Mouse (Mus musculus) colon, adult 2 months (tissue): ENCODE results near the gene Herpud1. TPM values are rescaled to one million over a fixed set of nuclear protein-coding genes. Genes with fewer than 3 reads are reported as not detected.

Source experiments
- polyA plus RNA-seq: library from polyadenylated mRNA; depleted of rRNA; stranded (reverse); fragments of >200 nt; gene quantifications from 2 replicates; pipeline ENCODE4 v1.2.3, GENCODE M21; 2012; rRNA removed

Gene Herpud1
- polyA plus RNA-seq: 337 and 422 TPM in 2 replicates

DNA sequence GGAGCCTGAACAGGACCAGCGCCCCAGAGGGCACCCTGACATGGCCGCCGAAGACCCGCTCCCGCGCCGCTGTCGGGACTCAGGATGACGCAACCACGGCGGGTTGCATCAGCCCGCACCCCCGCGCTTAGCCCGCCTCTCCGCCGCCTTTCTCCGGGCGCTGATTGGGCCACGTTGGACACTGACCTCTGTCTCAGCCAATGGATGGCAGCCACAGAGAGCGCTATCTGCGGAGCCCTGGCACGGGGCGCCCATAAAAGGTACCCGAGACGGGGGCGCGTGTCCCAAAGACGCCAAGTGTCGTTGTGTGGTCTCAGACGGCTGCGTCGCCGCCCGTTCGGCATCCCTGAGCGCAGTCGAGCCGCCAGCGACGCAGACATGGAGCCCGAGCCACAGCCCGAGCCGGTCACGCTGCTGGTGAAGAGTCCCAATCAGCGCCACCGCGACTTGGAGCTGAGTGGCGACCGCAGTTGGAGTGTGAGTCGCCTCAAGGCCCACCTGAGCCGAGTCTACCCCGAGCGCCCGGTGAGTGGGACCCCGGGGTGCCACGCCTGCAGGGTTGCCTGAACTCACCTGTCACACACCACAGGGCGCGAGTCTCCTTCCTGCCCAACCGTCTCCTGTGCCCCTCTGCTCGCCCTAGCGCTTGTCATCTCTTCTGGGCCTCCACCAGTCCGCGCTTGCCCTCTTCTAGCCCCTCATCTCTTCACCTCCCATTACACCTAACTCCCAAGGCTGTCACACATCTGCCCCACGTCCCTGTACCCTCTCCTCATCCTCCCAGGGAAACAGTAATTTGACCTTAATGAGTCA, at the start of gene Herpud1:
Herpud1 (plus strand) TSS at position 225 of the 813 bp plus-strand sequence.

DNA sequence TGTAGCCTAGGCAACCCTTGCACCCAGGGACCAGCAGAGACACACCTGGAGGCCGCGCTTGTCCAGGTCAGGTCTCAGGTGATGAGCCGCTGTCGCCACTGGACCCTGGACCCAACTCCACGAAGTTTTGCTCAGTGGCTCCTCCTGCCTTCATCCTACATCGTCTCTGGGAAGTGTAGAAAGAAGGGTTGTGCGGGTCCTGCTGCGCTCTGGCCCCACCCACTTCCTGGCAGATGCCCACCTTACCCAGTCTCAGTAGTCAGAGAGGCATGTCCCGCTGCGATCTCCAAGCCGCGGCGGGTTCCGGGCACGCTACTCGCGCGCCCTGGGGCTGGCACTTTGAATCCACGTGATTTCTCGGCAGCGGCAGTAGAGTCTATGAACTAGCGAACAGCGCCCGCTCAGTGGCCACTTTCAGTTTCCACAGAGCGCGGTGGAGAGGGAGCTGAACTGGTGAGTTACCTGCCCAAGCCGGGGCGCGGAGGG, 47.8 kb downstream of the Herpud1 start, which contains the start of gene Nlrc5:
Nlrc5 (plus strand) TSS at position 376 of the 486 bp plus-strand sequence.

Other genes with a start within 250 kb of the Herpud1 start
- gene Mt4, start 249.2 kb upstream of the Herpud1 start, polyA plus RNA-seq: 0.80 TPM in 1 of 2 replicates, not detected in the other
- gene Mt3, start 233.8 kb upstream of the Herpud1 start, polyA plus RNA-seq: 22.3 and 24.5 TPM in 2 replicates
- 88.7 and 131 TPM in 2 replicates for gene Mt2, start 213.8 kb upstream of the Herpud1 start, polyA plus RNA-seq
- gene Mt1, start 207.4 kb upstream of the Herpud1 start, polyA plus RNA-seq: 1,409 and 1,808 TPM in 2 replicates
- 11.1 and 11.9 TPM in 2 replicates for gene Nup93, start 171.9 kb upstream of the Herpud1 start, polyA plus RNA-seq
- gene Slc12a3, start 57.2 kb upstream of the Herpud1 start, polyA plus RNA-seq: 0.03 and 0.22 TPM in 2 replicates
- 1.9 and 2.1 TPM in 2 replicates for gene Nlrc5, start 47.9 kb downstream of the Herpud1 start, polyA plus RNA-seq
- 83.8 and 97.5 TPM in 2 replicates for gene Cpne2, start 146.6 kb downstream of the Herpud1 start, polyA plus RNA-seq
- gene Rspry1, start 215.5 kb downstream of the Herpud1 start, polyA plus RNA-seq: 5.7 and 7.2 TPM in 2 replicates
- gene Fam192a, start 215.6 kb downstream of the Herpud1 start, polyA plus RNA-seq: 21.2 and 24.3 TPM in 2 replicates